Mouse (Mus musculus): ENCODE measurements around the gene Vamp1.

Gene Vamp1

GRCm38 (mm10) chr6:125212621-125213020 is 2.7 kb upstream of the Vamp1 start:
- no peak for DNase-seq (ENCODE audit: low spot score in 2 of 2)

GRCm38 (mm10) chr6:125213129-125213528 is 2.2 kb upstream of the Vamp1 start:
- DNase-seq (ENCODE audit: low spot score in 2 of 2), result no peak

GRCm38 (mm10) chr6:125213715-125214114 is 1.6 kb upstream of the Vamp1 start:
- DNase-seq (ENCODE audit: low spot score in 2 of 2), result no peak

GRCm38 (mm10) chr6:125216898-125217297 is 1.5 kb downstream of the Vamp1 start:
- no peak for DNase-seq (ENCODE audit: low spot score in 2 of 2)

GRCm38 (mm10) chr6:125217899-125218298 is 2.5 kb downstream of the Vamp1 start:
- DNase-seq (ENCODE audit: low spot score in 2 of 2), result no peak

- DNase-seq (ENCODE audit: low spot score in 2 of 2), result peak; percentile 51 to 71
Observed at GRCm38 (mm10) chr6:125218963-125219362, 3.6 kb downstream of the Vamp1 start.

- no peak for DNase-seq (ENCODE audit: low spot score in 2 of 2)
Observed at GRCm38 (mm10) chr6:125221115-125221745, 5.9 kb downstream of the Vamp1 start.

GRCm38 (mm10) chr6:125222146-125222545 is 6.8 kb downstream of the Vamp1 start:
- no peak for DNase-seq (ENCODE audit: low spot score in 2 of 2)

- no peak for DNase-seq (ENCODE audit: low spot score in 2 of 2)
Observed at GRCm38 (mm10) chr6:125222577-125222976, 7.2 kb downstream of the Vamp1 start.

GRCm38 (mm10) chr6:125225518-125226115 is 10.3 kb downstream of the Vamp1 start:
- DNase-seq (ENCODE audit: low spot score in 2 of 2), result peak in 1 of 2 experiments; percentile 61

- no peak for DNase-seq (ENCODE audit: low spot score in 2 of 2)
Observed at GRCm38 (mm10) chr6:125230571-125230970, 15.2 kb downstream of the Vamp1 start.

GRCm38 (mm10) chr6:125231117-125232044 is 16.0 kb downstream of the Vamp1 start, which contains the start of gene Tapbpl:
Tapbpl (minus strand) TSS chr6:125231860.
- DNase-seq (ENCODE audit: low spot score in 2 of 2), result peak in 1 of 2 experiments; percentile 35

GRCm38 (mm10) chr6:125232045-125232437 is 16.7 kb downstream of the Vamp1 start:
- DNase-seq (ENCODE audit: low spot score in 2 of 2), result no peak

- DNase-seq (ENCODE audit: low spot score in 2 of 2), result no peak
Observed at GRCm38 (mm10) chr6:125232516-125232915, 17.2 kb downstream of the Vamp1 start.

GRCm38 (mm10) chr6:125233816-125234519 is 18.6 kb downstream of the Vamp1 start:
- no peak for DNase-seq (ENCODE audit: low spot score in 2 of 2)

- DNase-seq (ENCODE audit: low spot score in 2 of 2), result no peak
Observed at GRCm38 (mm10) chr6:125234520-125234828, 19.1 kb downstream of the Vamp1 start.

GRCm38 (mm10) chr6:125236341-125236740 is 21.0 kb downstream of the Vamp1 start:
- DNase-seq (ENCODE audit: low spot score in 2 of 2), result no peak

GRCm38 (mm10) chr6:125236782-125237181 is 21.4 kb downstream of the Vamp1 start, which contains the start of gene Cd27:
Cd27 (minus strand) TSS chr6:125237010.
- DNase-seq (ENCODE audit: low spot score in 2 of 2), result no peak

GRCm38 (mm10) chr6:125237421-125237820 is 22.1 kb downstream of the Vamp1 start:
- no peak for DNase-seq (ENCODE audit: low spot score in 2 of 2)

GRCm38 (mm10) chr6:125238396-125238795 is 23.0 kb downstream of the Vamp1 start:
- no peak for DNase-seq (ENCODE audit: low spot score in 2 of 2)

- DNase-seq (ENCODE audit: low spot score in 2 of 2), result no peak
Observed at GRCm38 (mm10) chr6:125239547-125239946, 24.2 kb downstream of the Vamp1 start.

- DNase-seq (ENCODE audit: low spot score in 2 of 2), result no peak
Observed at GRCm38 (mm10) chr6:125240617-125241016, 25.3 kb downstream of the Vamp1 start.

Measured in frontal cortex, postnatal 36 days (tissue).